Mouse (Mus musculus): Measurements from ENCODE around the gene Clpsl2.

Clpsl2 gene

DNA sequence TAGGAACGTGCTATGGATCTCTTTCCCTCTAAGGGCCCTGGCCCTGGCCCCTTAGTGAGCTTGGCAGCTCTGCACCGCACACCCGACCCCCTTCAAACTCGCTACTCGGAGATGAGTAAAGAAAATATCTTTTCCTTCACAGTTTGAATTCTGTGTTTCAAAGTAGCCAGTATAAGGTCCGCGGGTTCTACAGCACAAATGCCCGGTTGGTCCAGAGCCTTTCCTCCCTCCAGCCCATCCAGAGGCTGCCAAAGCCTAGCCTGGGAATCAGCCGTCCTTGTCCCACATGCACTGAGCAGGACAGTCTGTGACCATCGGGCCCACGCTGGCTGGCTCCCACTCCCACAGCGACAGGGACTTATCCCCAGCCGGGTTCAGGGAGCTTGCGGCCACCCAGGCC, at the start of gene Clpsl2:
Gene Clpsl2 (plus strand): TSS at position 301 of the 400 bp plus-strand sequence.
- in situ Hi-C loops (cut with MboI, MseI), result no loop called here

DNA sequence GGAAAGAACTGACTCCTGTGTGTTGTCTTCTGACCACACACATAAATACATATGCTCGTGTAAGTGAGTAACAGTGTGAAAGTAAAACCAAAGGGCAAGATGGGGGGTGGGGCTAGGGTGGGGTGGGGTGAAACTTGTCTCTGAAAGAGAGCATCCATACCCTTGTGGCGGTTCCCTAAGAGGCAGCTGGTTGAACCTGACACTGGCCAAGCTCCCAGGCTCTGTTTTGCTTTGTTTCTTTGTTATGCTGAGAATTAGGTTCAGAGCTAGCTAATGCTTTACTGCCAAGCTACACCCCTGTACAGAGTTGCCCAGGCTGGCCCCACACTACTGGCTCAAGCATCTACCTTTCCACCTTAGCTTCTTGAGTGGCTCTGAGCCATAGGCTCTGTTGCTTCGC, 48.7 kb upstream of the Clpsl2 start:
- in situ Hi-C loops (cut with MboI, MseI), result no loop called here

DNA sequence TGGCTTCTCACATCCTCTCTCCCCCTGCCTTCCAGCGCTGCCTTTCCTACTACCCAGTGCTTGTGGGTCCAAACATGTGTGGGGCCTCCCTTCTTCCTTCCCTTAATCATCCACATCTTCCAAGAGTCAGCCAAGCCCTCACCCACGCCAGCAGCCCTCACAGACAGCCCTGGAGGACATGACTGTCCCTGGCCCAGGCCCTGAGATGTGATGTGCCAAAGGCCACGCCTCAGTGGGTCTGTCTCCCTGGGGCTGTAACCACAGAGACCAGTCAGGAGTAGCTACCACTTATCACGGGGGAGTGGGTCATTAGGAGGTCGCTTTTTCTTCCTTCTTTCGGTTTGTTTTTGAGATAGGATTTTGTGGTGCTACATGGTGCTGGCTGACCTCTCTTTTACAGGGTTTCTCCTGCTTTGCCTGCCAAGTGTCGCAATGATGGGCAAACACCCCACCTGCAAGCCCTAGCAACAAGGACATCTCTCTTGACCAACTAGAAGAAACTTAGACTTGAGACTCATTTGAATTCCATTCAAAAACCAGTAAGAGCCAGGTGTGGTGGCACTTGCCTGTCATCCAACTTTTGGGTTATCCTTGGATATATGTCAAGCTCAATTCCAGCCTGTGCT, 46.9 kb upstream of the Clpsl2 start:
- in situ Hi-C loops (cut with MboI, MseI), result no loop called here

DNA sequence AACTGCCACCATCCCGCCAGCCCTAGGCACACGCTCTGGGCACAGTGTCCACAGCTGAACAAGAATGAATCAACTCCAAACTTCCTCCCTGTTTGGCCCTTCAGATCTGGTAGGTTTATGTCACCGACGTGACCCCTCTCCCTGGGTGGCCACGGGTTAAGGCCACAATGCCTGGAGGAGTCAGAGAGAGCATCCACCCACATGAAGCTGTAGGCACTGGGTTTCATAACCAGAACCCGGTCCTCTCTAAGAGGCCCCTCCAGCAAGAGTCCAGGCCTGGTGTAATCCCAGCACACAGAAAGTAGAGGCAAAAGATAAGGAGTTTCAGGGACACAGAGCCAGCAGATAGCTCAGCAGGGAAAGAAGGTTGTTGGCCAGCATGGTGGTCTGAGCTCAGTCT, 45.0 kb upstream of the Clpsl2 start:
- in situ Hi-C loops (cut with MboI, MseI), result no loop called here

DNA sequence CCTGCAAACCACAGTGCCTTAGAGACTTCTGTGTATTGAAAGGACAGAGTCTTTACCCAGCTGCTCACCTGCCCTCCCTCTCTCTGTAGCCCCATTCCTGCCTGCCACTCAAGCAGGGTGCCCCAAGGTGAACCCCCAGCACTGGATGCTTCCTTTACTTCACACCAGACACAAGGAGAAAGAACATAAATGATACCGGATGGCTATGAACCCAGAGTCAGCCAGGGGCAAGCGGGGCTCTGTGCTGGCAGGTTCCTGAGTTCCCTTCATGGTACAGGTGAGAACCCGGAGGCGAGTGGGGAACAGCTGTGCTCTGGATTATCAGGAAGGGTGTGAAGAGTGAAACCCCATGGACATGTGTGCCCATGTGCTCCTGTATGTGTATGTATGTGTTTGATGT, 43.6 kb upstream of the Clpsl2 start:
- in situ Hi-C loops (cut with MboI, MseI), result no loop called here

DNA sequence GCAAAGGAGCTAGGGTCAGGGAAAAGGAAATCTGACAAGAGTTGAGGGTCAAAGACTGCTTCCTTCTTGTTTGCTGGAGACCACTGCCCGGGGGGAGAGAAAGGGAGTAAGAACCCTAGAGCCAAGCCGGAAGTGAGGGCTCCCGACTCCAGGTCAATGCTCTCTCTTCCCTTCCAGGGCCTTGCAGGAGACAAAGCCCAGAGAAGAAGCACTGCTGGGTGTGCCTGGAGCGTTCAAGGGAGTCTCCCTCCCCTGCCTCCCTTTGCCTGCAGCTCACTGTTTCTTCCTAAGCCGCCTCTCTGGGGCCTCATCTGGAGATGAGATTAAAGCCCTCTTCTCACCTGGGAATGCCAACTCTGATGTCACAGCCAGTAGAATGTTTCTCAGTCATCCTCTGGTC, 42.3 kb upstream of the Clpsl2 start:
- in situ Hi-C loops (cut with MboI, MseI), result no loop called here

DNA sequence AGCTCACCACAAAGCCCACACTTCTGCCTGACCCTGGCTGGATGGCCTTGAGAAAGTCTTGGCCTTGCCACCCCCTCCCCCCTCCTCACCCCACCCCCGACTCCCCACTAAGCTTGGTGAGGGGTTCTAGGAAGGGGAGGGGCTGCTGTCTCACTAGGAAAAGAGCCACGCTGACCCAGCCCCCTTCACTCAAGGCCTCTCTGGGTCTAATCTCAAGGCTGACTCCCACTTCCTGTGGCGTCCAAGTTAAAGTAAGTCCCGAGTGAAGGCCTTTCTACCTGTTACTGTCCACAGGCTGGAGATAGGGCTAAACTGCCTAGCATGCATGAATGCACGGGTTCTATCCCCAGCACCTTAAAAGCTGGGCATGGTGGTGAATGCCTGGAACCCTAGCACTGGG, 41.7 kb upstream of the Clpsl2 start:
- in situ Hi-C loops (cut with MboI, MseI), result no loop called here

DNA sequence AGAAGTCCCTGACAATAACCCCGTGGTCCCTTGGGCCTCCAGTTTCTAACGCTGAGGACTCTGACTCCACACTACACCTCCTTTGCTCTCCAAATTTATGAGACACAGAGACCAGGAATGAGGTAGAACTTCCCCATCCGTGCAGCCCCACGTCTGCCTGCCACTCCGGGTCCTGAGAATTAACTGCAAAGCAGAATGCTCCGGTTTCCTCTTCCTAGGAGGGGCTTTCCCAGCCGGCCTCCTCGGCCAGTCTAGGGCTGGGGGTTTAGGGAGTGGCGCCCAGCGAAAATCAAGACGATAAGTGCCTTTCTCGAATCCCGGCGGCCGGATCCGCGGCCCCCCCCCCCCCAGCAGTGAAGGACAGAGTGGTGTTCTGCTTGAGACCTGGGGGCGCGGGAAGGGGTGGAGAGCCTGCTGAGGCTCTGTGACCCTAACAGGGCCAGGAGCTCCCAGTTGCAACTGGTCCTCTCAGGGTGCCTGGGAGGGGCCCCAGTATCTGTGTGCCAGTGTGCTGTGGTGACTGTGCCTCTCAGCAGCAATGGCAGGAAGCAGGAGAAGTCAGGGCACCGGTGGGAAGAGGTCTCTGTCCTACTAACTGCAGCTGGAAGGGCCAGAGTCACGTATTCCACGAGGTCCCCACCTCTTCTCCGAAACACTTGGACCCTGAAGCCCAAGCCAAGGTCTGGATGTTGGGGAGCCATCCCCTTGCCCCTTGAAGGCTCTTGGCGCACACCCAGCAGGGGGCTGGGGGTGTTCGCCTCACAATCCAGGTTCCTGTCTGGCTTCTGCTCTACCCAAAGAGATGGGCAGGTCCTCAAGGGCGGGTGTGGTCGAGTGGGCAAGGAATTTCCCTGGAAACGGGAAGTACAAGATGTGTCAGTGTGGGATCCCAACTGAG, 38.5 kb upstream of the Clpsl2 start:
- in situ Hi-C loops (cut with MboI, MseI), result no loop called here

DNA sequence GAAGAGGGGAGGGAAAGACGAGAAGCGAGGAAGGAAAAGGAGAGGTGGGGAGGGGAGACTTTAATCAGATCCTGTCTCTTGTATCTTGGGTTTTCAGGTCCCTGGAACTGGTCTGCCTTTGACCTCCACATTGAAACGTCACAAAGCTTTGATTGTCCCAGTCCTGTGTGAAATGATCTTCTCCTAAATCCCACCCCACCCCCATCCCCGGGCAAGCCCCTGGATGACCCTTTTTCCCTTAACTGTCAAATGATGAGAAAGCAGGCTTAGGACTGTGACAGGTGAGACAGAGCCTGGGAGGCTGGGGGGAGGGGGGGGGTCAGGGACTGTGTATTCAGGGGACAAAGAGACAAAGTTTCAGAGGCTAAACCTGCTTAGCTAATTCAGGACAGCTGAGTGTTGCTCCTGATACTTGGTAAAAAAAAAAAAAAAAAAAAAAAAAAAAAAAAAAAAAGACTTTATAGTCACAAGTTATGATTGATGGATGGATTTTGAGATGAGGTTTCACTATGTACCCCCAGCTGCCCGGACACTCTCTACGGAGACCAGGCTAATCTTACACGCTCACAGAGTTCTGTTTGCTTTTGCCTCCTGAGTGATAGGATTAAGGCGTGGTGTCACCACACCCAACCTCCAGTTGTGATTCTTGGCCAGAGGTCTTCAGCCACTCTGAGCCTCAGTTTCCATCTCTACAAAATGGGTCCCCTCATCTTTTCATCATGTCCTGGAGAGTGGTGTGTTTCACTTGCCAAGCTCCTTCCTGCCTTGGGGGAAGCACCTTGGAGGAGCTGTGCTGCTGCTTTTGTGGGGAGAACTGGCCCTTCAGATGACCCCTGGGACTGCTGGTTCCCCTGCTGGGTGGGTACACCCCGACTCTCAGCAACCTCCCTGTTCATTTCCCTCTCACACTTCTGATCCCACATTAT, 37.3 kb upstream of the Clpsl2 start:
- in situ Hi-C loops (cut with MboI, MseI), result no loop called here

DNA sequence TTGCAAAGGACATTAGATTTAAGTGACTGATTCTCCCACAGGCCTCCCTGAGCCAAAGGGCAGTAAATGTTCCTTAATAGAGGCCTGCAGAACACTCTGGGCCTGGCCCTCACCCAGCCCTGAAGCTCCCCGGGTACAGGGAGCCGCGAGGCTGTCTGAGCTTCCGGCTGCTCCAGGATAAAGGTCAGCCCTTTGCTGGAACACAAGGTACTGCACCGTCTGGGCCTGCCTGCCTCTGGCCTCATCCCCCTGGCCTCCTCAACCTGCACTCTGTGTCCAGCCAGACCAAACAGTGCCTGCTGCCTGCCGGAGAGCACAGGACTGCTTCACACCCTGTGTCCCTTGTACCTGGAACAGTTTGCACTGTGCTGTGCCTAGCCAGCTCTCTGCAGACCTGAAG, 36.5 kb upstream of the Clpsl2 start:
- in situ Hi-C loops (cut with MboI, MseI), result no loop called here

DNA sequence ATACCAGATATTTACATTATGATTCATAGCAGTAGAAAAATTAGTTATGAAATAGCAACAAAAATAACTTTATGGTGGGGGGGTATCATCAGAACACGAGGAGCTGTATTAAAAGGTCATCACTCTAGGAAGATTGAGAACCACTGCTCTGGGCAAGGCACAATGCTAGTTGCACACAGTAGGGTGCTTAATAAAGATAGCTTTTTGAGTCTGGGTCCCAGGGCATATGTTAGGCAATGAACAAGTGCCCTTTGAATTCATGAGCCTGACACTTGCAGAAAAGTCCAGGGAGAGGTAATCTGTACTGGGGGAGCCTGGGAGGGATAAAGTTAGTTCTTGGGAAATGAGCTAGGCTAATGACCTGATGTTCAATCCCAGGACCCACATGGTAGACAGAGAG, 35.9 kb upstream of the Clpsl2 start:
- in situ Hi-C loops (cut with MboI, MseI), result no loop called here

DNA sequence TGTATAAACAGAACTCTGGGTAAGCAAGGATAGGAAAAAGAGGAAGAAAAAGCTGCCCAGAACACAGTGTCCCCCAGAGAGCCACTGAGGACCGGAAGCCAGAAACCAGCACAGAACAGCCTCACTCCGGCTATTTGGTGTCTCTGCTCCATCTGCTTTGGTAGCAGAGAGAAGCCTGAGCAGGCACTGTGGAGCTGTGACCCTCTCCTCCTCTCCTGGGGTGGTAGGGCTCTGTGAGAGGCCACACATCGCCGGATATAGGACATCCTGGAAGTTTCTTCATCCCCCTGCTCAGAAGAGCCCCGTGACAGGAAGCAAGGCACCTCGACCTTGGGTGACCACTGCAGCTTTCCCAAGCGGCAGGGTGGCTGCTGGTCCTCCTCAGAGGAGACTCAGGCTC, 35.4 kb upstream of the Clpsl2 start:
- in situ Hi-C loops (cut with MboI, MseI), result no loop called here

DNA sequence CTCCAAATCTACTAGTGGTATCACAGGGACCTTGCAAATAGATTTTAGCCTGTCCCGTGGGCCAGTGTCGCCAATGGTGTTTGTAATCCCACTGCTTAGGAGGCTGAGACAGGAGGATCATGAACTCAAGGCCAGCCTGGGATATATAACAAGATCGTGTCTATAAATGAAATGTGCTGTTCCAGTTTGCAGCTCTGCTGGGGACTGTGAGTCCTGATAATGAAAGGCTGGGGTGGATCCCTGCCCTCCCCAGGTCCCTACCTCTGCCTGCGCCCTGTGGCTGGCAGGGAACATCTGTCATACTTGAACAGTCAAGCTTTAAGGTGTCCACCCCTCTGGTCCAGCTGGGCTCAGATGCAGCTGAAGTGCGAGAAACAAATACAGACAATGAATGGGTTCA, 34.7 kb upstream of the Clpsl2 start:
- in situ Hi-C loops (cut with MboI, MseI), result no loop called here

DNA sequence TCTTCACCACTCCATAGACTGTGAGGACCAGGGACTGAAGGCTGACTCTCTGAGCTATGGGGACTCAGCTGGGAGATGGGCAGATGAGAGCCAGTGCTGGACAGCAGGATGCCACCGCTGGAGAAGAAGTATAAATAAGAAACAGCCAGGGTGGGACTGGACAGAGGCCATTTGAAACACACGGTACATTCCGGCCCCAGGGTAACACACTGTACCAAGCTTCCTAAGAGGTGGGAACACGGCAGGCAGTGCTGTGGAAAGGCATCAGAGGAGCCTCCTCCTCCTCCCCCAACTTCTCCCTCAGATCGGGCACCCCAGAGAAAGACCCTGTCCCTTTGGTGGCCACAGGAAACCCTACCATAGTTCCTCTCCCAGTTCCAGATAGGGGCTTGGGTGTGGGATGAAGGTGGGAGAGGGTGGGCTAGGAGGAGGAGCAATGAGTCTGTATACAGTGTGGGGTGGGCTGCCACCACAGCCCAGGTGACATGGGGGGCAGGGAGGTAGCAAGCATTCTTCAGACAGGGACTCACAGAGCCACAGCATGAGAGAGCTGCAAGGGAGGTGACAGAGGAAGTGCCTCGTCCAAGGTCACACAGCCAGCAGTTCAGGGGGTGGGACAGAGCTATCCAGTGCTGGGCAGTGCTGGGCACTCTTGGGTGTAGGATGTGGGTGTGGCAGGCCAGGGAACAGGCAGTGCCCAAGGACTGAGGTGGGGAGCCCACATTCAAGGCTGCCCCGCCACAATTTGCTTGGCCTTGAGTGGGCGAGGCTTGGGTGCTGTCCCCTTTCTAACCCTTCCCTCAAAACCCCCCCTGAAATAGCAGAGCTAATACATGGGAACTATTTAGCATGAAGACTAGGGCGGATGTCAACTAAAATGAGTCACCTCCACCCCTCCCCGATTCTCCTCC, 33.5 kb upstream of the Clpsl2 start:
- in situ Hi-C loops (cut with MboI, MseI), result no loop called here

DNA sequence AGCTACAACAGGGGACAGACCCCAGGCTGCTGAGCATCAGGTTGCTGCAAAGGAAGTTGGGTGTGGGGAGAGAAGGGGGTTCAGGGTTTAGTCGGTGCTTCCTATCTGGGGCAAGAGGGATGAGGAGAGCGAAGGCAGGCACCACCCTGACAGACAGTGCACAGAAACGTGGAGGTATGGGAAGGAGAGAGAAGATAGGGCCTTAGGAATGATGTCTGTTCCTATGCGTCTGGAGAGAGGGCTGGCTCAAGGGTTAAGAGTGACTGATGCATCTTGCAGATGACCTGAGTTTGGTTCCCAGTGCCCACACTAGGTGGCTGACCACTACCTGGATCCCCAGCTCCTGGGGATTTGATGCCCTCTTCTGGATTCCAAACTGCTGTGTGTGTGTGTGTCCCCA, 32.3 kb upstream of the Clpsl2 start:
- in situ Hi-C loops (cut with MboI, MseI), result no loop called here

DNA sequence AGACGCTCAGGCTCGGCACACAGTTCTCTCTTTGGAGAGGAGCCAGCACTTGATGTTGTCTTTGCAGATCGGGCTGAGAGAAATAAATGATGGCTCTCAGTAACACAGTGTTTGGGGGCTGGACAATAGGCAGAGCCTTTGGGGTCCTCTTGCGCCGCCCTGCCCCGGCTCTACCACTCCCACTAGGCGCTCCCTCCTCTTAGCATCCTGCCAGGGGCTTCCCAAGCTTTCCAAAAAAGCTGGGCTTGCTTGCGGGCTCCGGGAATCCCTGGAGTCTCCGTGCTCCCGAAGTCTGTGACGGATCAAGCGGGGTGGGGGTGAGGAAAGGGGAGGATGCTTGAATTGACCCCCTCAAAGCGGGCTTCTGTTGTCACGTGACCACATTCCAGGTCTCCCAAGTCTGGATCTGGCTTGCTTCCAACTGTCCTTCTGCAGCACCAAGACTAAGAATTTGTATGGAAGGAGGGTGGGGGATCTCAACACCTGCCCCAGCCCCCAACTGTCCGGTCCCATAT, 31.7 kb upstream of the Clpsl2 start, which contains the start of gene Fkbp5:
Gene Fkbp5 (minus strand): TSS at position 87 of the 515 bp plus-strand sequence.
- in situ Hi-C loops (cut with MboI, MseI), result no loop called here

DNA sequence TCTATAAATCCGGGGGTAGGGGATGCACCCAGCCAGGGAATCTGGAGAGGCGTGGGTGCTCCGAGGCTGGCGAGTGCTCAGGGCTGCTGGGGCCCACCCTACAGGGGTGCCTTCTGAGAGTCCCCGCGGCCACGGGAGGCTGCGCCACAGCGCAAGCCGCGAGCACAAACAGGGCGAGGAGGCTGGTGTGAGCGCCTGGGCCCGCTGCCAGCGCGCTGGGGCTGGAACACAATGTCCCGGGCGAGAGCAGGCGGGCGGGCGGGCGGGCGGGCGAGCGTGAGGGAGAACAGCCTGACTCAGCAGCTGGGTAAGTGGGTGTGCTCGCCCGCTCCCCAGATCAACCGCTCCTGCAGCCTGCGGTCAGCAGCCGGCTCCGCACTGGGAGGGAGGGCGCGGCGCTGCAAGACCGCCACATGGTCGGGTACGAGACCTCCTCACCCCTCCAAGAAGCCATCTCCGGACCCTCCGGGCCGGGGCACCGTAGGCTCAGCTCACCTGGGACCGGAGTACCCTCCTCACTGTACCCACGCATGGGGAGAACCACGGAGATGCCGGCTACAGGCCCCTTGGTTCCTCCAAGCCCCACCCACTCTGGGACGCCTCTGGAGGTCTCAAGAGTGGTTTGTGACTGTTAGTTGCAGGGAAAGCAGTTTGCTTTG, 31.1 kb upstream of the Clpsl2 start:
- in situ Hi-C loops (cut with MboI, MseI), result no loop called here

DNA sequence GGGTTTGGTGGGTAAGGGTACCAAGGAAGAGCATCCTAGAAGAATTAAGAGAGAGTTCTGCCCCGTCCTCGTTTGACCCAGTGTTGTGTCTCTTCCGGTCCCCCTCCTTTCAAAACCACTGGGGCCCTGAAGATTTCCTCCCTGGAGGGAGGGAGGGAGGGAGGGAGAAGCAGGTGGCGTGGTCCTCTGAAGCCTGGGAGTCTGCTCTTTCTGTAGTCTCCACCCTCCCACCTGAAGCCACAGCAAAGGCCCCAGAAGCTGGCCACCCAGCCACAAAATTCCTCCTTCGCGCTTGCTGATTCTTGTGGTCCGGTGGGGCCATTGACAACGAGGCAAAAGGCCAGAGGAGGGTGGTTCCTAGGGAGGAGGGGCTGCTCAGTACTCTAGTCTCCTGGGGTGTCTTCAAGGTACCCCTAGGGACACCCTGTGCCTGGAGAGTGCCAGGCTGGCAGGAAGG, 30.6 kb upstream of the Clpsl2 start:
- in situ Hi-C loops (cut with MboI, MseI), result no loop called here

DNA sequence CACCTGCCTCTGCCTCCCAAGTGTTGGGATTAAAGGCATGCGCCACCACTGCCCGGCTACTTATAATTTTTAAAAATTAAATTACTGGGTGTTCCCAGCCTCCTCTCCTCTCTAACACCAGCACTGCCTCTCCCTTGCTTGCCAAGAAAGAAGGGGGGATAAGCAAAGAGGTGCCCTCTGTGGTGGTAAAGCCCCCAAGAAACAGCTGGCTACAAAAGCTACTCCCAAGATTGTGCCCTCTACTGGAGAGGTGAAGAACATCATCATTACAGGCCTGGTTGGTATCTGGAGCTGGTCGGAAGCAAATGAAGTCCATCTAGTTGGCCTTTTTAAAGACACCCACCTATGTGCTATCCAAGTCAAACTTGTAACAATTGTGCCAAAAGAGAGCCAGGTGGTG, 29.4 kb upstream of the Clpsl2 start:
- in situ Hi-C loops (cut with MboI, MseI), result loop anchor here (5.0 to 10.0 kb wide), 4 partner anchors 33 to 435 kb away; partner anchors contain the start of gene Tcp11 (in 1 of the 2)

DNA sequence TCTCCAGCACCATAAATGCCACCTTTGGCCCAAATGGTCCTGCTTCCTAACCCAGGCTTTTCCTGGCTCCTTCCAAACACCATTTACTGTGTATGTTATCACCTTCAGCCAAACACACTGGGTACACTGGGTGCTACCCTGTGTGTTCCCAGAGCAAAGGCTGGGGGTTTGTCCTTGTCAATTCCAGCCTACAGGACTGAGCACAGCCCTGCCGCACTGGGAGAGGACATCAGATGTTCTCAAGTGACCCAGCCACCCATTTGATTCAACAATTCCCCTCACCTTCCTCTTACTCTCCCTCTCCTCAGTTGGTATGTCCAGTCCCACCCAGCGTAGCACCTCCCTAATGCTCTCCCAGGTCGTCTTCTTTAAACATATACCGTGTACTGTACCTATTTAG, 28.6 kb upstream of the Clpsl2 start:
- in situ Hi-C loops (cut with MboI, MseI), result loop anchor here (5.0 to 10.0 kb wide), 4 partner anchors 33 to 436 kb away; partner anchors contain the start of gene Tcp11 (in 1 of the 2)
